Mouse (Mus musculus) G1E (cell line): ENCODE data around the gene Olfr789.

Experiments
- CTCF ChIP-seq: IDR thresholded peaks from 2 replicates; pipeline ENCODE4 v1.5.1; 2012; ENCODE audit warnings: low read depth, low read length, inconsistent platforms, mixed read lengths
- GATA1 ChIP-seq: IDR thresholded peaks from 2 replicates; pipeline ENCODE4 v1.6.1; 2012; ENCODE audit warnings: borderline replicate concordance, low read length, inconsistent platforms, mixed read lengths
- POLR2AphosphoS5 ChIP-seq: IDR thresholded peaks from 2 replicates; pipeline ENCODE4 v1.6.1; 2012; ENCODE audit warnings: low read depth, low read length, inconsistent platforms; ENCODE audit not compliant: insufficient replicate concordance
- TAL1 ChIP-seq: conservative IDR thresholded peaks from 2 replicates; pipeline ENCODE4 v1.6.1; 2012; ENCODE audit warnings: low read depth, low read length, inconsistent platforms, mixed read lengths

- no peak for TF ChIP-seq CTCF
- no peak for TF ChIP-seq GATA1
- no peak for TF ChIP-seq TAL1
- no peak for TF ChIP-seq POLR2AphosphoS5
Observed at GRCm38 (mm10) chr10:129521492-129521891, 36.9 kb downstream of the Olfr789 start, which contains the start of gene Olfr791.
